Comparison of ENCODE assay signal across 8 mouse cellular contexts in the genomic region with DNA sequence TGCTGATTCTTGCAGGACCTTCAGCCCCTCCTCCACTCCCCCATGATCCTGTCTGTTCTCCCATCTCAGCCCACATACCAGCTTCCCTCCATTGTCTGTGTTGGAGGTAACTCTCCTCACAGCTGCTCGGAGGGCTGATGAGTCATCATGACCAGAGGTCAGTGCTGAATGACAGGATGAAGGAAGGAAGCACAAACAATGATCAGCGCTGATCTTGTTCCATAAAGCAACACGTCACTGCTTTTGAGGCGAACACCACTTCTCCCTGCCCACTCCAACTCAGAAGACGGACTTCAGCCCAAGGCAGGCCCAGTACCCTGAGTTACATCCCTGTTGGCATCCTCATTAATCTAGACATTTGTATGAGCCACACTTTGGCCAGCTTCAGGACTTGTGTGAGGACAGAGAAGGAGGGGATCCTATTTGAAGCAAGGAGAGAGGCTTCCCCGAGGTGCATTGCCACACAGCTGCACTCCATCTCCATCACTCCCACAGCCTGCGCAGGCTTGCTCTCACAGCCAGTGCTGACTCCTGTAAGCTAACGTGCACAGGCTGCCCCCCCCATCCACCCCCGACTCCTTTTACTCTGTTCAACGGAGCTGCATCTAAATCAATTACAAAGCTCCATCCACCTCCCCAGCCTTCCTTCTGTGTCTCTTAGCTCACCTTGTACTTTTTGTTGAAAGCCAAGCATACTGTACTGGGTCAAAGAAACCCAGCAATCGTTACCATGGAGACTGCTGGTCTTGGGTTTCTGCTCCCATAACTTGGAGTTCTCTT.
DNase-seq lines count a peak whose midpoint lies in the region; ATAC-seq and TF ChIP-seq lines count a peak whose summit lies in the region.

No protein-coding gene starts in this region.

- H3K4me1 ChIP-seq in kidney, adult 2 months (ENCODE audit: control insufficient read depth, insufficient read depth, low read length), result 0 out of 2 replicates have a peak, but pooled peaks cover 2% of the 10 kb centered on the region
- peaks cover 29% of the 10 kb centered on the region for H3K4me1 ChIP-seq in liver, postnatal 0 days (ENCODE audit: insufficient read depth)
- H3K4me1 ChIP-seq in neural tube, embryonic 13.5 days (replicated peaks), result peaks cover 40% of the 10 kb centered on the region

- H3K27me3 ChIP-seq in C2C12 (ENCODE audit: control insufficient read depth, insufficient read depth, insufficient read length), result no peaks in the 10 kb centered on the region
- no peaks in the 10 kb centered on the region for H3K27me3 ChIP-seq in kidney, adult 2 months (replicated peaks; ENCODE audit: control insufficient read depth, insufficient read depth, low read length)
- 0 out of 2 replicates have a peak, but pooled peaks cover 2% of the 10 kb centered on the region for H3K27me3 ChIP-seq in liver, postnatal 0 days (ENCODE audit: insufficient read depth, low read length)
- H3K27me3 ChIP-seq in neural tube, embryonic 13.5 days, result no peaks in the 10 kb centered on the region

- no peaks in the 10 kb centered on the region for H3K36me3 ChIP-seq in C2C12 (ENCODE audit: control insufficient read depth, insufficient read depth)
- H3K36me3 ChIP-seq in kidney, adult 2 months (ENCODE audit: control insufficient read depth, insufficient read depth, low read length), result no peaks in the 10 kb centered on the region
- no peaks in the 10 kb centered on the region for H3K36me3 ChIP-seq in liver, postnatal 0 days (replicated peaks; ENCODE audit: insufficient read depth, low read length)
- H3K36me3 ChIP-seq in neural tube, embryonic 13.5 days, result no peaks in the 10 kb centered on the region

- no peak overlapping the region for H3ac ChIP-seq in C2C12 (ENCODE audit: control insufficient read depth, insufficient read length, low read depth)

- H3K4me3 ChIP-seq in C2C12 (ENCODE audit: insufficient read depth, poor library complexity, severe bottlenecking), result no peak overlapping the region
- no peak overlapping the region for H3K4me3 ChIP-seq in kidney, adult 2 months (ENCODE audit: insufficient read depth, low read depth, low read length)
- no peak overlapping the region for H3K4me3 ChIP-seq in liver, postnatal 0 days (ENCODE audit: low read depth, low read length)
- no peak overlapping the region for H3K4me3 ChIP-seq in neural tube, embryonic 13.5 days

- H3K27ac ChIP-seq in kidney, adult 2 months (ENCODE audit: insufficient read depth, low read depth, low read length), result peak overlapping the region; percentile 40
- H3K27ac ChIP-seq in liver, postnatal 0 days (ENCODE audit: low read depth), result peak overlapping the region; percentile 61; the same call in 1 of the 2 replicates
- H3K27ac ChIP-seq in neural tube, embryonic 13.5 days (replicated peaks), result peak overlapping the region; percentile 57

- peak; percentile 55 for TF ChIP-seq EP300 in liver, postnatal 0 days (IDR thresholded peaks at IDR 0.05; ENCODE audit: low read depth)

- no peaks in the 10 kb centered on the region for H3K79me3 ChIP-seq in C2C12 (ENCODE audit: low read depth)

- no peak for TF ChIP-seq CTCF in C2C12 (IDR thresholded peaks at IDR 0.05; ENCODE audit: control insufficient read depth, insufficient read depth, insufficient read length)
- no peak for TF ChIP-seq CTCF in kidney, adult 2 months (conservative IDR thresholded peaks at IDR 0.05; ENCODE audit: insufficient read depth, insufficient read length, low read depth, low read length)
- no peak for TF ChIP-seq CTCF in liver, postnatal 0 days (IDR thresholded peaks at IDR 0.05; ENCODE audit: low read depth)

- H3K79me2 ChIP-seq in C2C12 (ENCODE audit: control insufficient read depth, insufficient read depth), result no peaks in the 10 kb centered on the region

- peak; percentile 70 for ATAC-seq in liver, postnatal 0 days
- peak; percentile 70; the same call in 1 of the 2 replicates for ATAC-seq in neural tube, embryonic 13.5 days (ENCODE audit: low read depth)

- H3K4me2 ChIP-seq in liver, postnatal 0 days (ENCODE audit: low read depth, low read length), result no peak overlapping the region
- no peak overlapping the region for H3K4me2 ChIP-seq in neural tube, embryonic 13.5 days

- no peak for TF ChIP-seq POLR2A in kidney, adult 2 months (IDR thresholded peaks at IDR 0.05; ENCODE audit: low read depth, low read length)

- 25% methylated on average over 11 of the region's 11 CpGs for WGBS in kidney, adult 2 months
- WGBS in liver, postnatal 0 days (ENCODE audit: insufficient replicate concordance), result 38% methylated on average over 11 of the region's 11 CpGs
- 40% methylated on average over 11 of the region's 11 CpGs for WGBS in neural tube, embryonic 13.5 days

- peak; percentile 20 for DNase-seq in adrenal gland, postnatal 25 days
- DNase-seq in heart, adult 8-10 months (ENCODE audit: low spot score), result peak; percentile 83
- peak; percentile 75 for DNase-seq in kidney, adult 2 months
- DNase-seq in liver, postnatal 0 days, result peak; percentile 29
- DNase-seq in urinary bladder, postnatal 25 days (ENCODE audit: low spot score), result no peak
- DNase-seq in gastrocnemius, postnatal 25 days, result no peak

- no peaks in the 10 kb centered on the region for H3K9me3 ChIP-seq in liver, postnatal 0 days (ENCODE audit: low read length)
- H3K9me3 ChIP-seq in neural tube, embryonic 13.5 days, result no peaks in the 10 kb centered on the region

- H3K9ac ChIP-seq in liver, postnatal 0 days (replicated peaks), result no peak overlapping the region
- peak overlapping the region; percentile 27; the same call in 1 of the 2 replicates for H3K9ac ChIP-seq in neural tube, embryonic 13.5 days

TF ChIP-seq in C2C12, 6 proteins besides CTCF, POLR2A, EP300 and RAD21:
- TF ChIP-seq MYOD1 (IDR thresholded peaks at IDR 0.05; ENCODE audit: control insufficient read depth, insufficient read length, low read depth), result peak; percentile 96
- TF ChIP-seq MAX (IDR thresholded peaks at IDR 0.05), result peak; percentile 81
- TF ChIP-seq CEBPB (IDR thresholded peaks at IDR 0.05; ENCODE audit: low read depth), result no peak
- TF ChIP-seq FOSL1 (IDR thresholded peaks at IDR 0.05; ENCODE audit: insufficient read depth, low read length, poor library complexity, severe bottlenecking), result peak; percentile 68

Comparison
In these comparisons a context has a peak if more than half of its experiments do, and no peak if none do; other contexts are left out.
1. DNase-seq: peak in adrenal gland, postnatal 25 days (single experiment), heart, adult 8-10 months (single experiment), kidney, adult 2 months (single experiment) and liver, postnatal 0 days (single experiment); none in urinary bladder, postnatal 25 days (single experiment) and gastrocnemius, postnatal 25 days (single experiment).
2. Peak in every context shown above with its lines, with median percentiles within 50 percentile points of each other: H3K27ac ChIP-seq.